Comparison of ENCODE assay signal across 8 mouse cellular contexts in the genomic region with DNA sequence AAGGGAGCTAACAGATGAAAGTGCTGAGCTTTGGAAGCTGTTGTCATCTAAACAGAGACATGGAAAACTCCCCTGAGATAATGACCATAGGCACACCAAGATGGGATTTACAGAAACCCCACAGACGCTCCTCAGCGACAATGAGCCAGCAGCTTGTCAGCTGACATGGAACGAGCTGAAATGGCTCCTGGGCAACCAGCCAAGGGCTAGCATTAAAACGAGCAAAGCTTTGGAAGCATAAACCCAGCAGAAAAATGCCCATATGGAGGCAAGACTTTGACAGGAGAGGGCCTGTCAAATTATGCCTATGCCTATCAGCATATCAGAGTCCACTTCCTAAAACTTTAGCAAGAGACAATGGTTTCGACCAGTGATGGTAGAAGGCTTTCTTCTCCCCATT. TPM values are rescaled to one million over a fixed set of nuclear protein-coding genes. Genes with fewer than 3 reads are reported as not detected.
DNase-seq lines count a peak whose midpoint lies in the region; ATAC-seq and TF ChIP-seq lines count a peak whose summit lies in the region.

No protein-coding gene starts in this region.

- 19% methylated on average over 5 of the region's 5 CpGs for WGBS in heart, embryonic 15.5 days
- 91% methylated on average over 5 of the region's 5 CpGs for WGBS in thymus, adult 2 months

- TF ChIP-seq POLR2A in brain, embryonic 14.5 days (IDR thresholded peaks at IDR 0.05; ENCODE audit: borderline replicate concordance, extremely low read depth, insufficient read depth, insufficient read length, poor library complexity, severe bottlenecking): no peak
- TF ChIP-seq POLR2A in thymus, adult 2 months (IDR thresholded peaks at IDR 0.05; ENCODE audit: control insufficient read depth, extremely low read depth, insufficient read depth, low read length, poor library complexity): no peak

- H3K4me1 ChIP-seq in heart, embryonic 15.5 days (replicated peaks): peaks cover 26% of the 10 kb centered on the region
- no peaks in the 10 kb centered on the region for H3K4me1 ChIP-seq in thymus, adult 2 months (replicated peaks; ENCODE audit: control insufficient read depth, insufficient read depth, low read length)

- no peak overlapping the region for H3K9ac ChIP-seq in heart, embryonic 15.5 days

- peak overlapping the region; percentile 53 for H3K27ac ChIP-seq in heart, embryonic 15.5 days
- no peak overlapping the region for H3K27ac ChIP-seq in thymus, adult 2 months (ENCODE audit: control insufficient read depth, insufficient read depth, low read length)

- H3K36me3 ChIP-seq in heart, embryonic 15.5 days: peaks cover 29% of the 10 kb centered on the region
- H3K36me3 ChIP-seq in thymus, adult 2 months (ENCODE audit: control insufficient read depth, insufficient read depth, low read length): peaks cover 32% of the 10 kb centered on the region

- H3K27me3 ChIP-seq in heart, embryonic 15.5 days: no peaks in the 10 kb centered on the region
- H3K27me3 ChIP-seq in thymus, adult 2 months (ENCODE audit: control insufficient read depth, insufficient read depth, low read length): no peaks in the 10 kb centered on the region

- no peak overlapping the region for H3K4me2 ChIP-seq in heart, embryonic 15.5 days

- TF ChIP-seq CTCF in brain, embryonic 14.5 days (IDR thresholded peaks at IDR 0.05; ENCODE audit: borderline replicate concordance, extremely low read depth, insufficient read depth, insufficient read length): no peak
- TF ChIP-seq CTCF in thymus, adult 2 months (IDR thresholded peaks at IDR 0.05; ENCODE audit: borderline replicate concordance, control insufficient read depth, extremely low read depth, insufficient read depth, low read length, poor library complexity): no peak

- no peak overlapping the region for H3K4me3 ChIP-seq in heart, embryonic 15.5 days
- H3K4me3 ChIP-seq in thymus, adult 2 months (ENCODE audit: control insufficient read depth, insufficient read depth, low read length): no peak overlapping the region

- H3K9me3 ChIP-seq in heart, embryonic 15.5 days (replicated peaks): no peaks in the 10 kb centered on the region

- DNase-seq in kidney, postnatal 14 days: peak; percentile 57
- DNase-seq in kidney, adult 11 months: no peak
- DNase-seq in NIH3T3 (ENCODE audit: low read depth): peak; percentile 13
- peak; percentile 91 for DNase-seq in brain, embryonic 14.5 days (ENCODE audit: low read depth)
- DNase-seq in liver: no peak
- no peak for DNase-seq in thymus, adult 2 months

- no peak for ATAC-seq in heart, embryonic 15.5 days (replicated peaks; ENCODE audit: insufficient number of reproducible peaks, insufficient read depth, low FRiP score, low read depth)
- ATAC-seq in erythroid progenitor cell, adult 5-6 weeks (replicated peaks; ENCODE audit: low FRiP score, poor library complexity, severe bottlenecking): no peak

RNA-seq across cellular contexts. Expression of a gene that starts 27.0 kb away (rescaled TPM):
- polyA plus RNA-seq in brain, embryonic 14.5 days (2012; rRNA removed): 86.3 and 96.1 TPM in 2 replicates
- polyA plus RNA-seq in heart, embryonic 15.5 days (2015; fragmentation: Nextera tagmentation; extraction: Ambion mirVana): 14.8 and 17.0 TPM in 2 replicates
- total RNA-seq in erythroid progenitor cell, adult 5-6 weeks (2015; ENCODE audit: low replicate concordance): 26.4 and 27.8 TPM in 2 replicates
- 13.4 and 25.8 TPM in 2 replicates for total RNA-seq in erythroid progenitor cell, adult 5-6 weeks (2017; ENCODE audit: low replicate concordance)
- 59.7 and 71.9 TPM in 2 replicates for polyA plus RNA-seq in thymus, adult 2 months (2012; rRNA removed)

Comparison
In these comparisons a context has a peak if more than half of its experiments do, and no peak if none do; other contexts are left out.
1. DNase-seq: peak in kidney, postnatal 14 days (single experiment), NIH3T3 (single experiment) and brain, embryonic 14.5 days (single experiment); none in kidney, adult 11 months (single experiment), liver (single experiment) and thymus, adult 2 months (single experiment).